Mouse (Mus musculus): ENCODE measurements around the gene Capn7. TPM values are rescaled to one million over a fixed set of nuclear protein-coding genes. Genes with fewer than 3 reads are reported as not detected.

Capn7 gene
- polyA plus RNA-seq, 1 experiment from 2014 or later, result 36.8 TPM

GRCm38 (mm10) chr14:31400896-31401295 is 64.5 kb downstream of the Capn7 start:
- WGBS, result 88% methylated on average over 11 of the region's 11 CpGs
- H3K27ac ChIP-seq (replicated peaks; ENCODE audit: low read depth, low read length), result no peak overlapping the region
- no peak overlapping the region for H3K4me2 ChIP-seq (ENCODE audit: low read depth, severe bottlenecking)
- peaks cover 3% of the 10 kb centered on the region for H3K36me3 ChIP-seq (ENCODE audit: control insufficient read depth, insufficient read depth, low read length)
- H3K4me1 ChIP-seq (ENCODE audit: control insufficient read depth, insufficient read depth, low read length), result peaks cover 5% of the 10 kb centered on the region; the same call in 1 of the 2 replicates
- H3K9me3 ChIP-seq (ENCODE audit: control insufficient read depth, low read length), result no peaks in the 10 kb centered on the region; the same call in 1 of the 2 replicates
- H3K27me3 ChIP-seq (ENCODE audit: control insufficient read depth, insufficient read depth, low read length), result no peaks in the 10 kb centered on the region
- H3K9ac ChIP-seq (ENCODE audit: low read length), result no peak overlapping the region
- ATAC-seq (ENCODE audit: insufficient number of reproducible peaks, low FRiP score, low TSS enrichment, low read depth) (no peak), DNase-seq (ENCODE audit: low spot score) (no peak)
- H3K4me3 ChIP-seq (ENCODE audit: low read depth, low read length), result no peak overlapping the region

GRCm38 (mm10) chr14:31401918-31402427 is 65.5 kb downstream of the Capn7 start:
- Histone ChIP-seq H3K27me3 (ENCODE audit: control insufficient read depth, insufficient read depth, low read length) (no peaks in the 10 kb centered on the region), H3K27ac (replicated peaks; ENCODE audit: low read depth, low read length) (no peak overlapping the region), H3K4me1 (ENCODE audit: control insufficient read depth, insufficient read depth, low read length) (peaks cover 5% of the 10 kb centered on the region; the same call in 1 of the 2 replicates)

GRCm38 (mm10) chr14:31402693-31403092 is 66.3 kb downstream of the Capn7 start:
- no peak for ATAC-seq (ENCODE audit: insufficient number of reproducible peaks, low FRiP score, low TSS enrichment, low read depth)
- H3K27me3 ChIP-seq (ENCODE audit: control insufficient read depth, insufficient read depth, low read length), result no peaks in the 10 kb centered on the region
- H3K27ac ChIP-seq (replicated peaks; ENCODE audit: low read depth, low read length), result no peak overlapping the region
- peaks cover 8% of the 10 kb centered on the region for H3K4me1 ChIP-seq (ENCODE audit: control insufficient read depth, insufficient read depth, low read length)
- no peak for DNase-seq (ENCODE audit: low spot score)
- 85% methylated on average over 5 of the region's 5 CpGs for WGBS
- H3K9ac ChIP-seq (ENCODE audit: low read length), result no peak overlapping the region
- no peaks in the 10 kb centered on the region for H3K9me3 ChIP-seq (ENCODE audit: control insufficient read depth, low read length)
- H3K4me2 ChIP-seq (ENCODE audit: low read depth, severe bottlenecking), result no peak overlapping the region
- H3K36me3 ChIP-seq (ENCODE audit: control insufficient read depth, insufficient read depth, low read length), result peaks cover 2% of the 10 kb centered on the region; the same call in 1 of the 2 replicates
- H3K4me3 ChIP-seq (ENCODE audit: low read depth, low read length), result no peak overlapping the region

More at GRCm38 (mm10) chr14:31401918-31402427, 65.5 kb downstream of the Capn7 start:
- WGBS, result 72% methylated on average over 6 of the region's 6 CpGs
- peaks cover 3% of the 10 kb centered on the region for H3K36me3 ChIP-seq (ENCODE audit: control insufficient read depth, insufficient read depth, low read length)
- DNase-seq (ENCODE audit: low spot score), result no peak
- H3K9ac ChIP-seq (ENCODE audit: low read length), result no peak overlapping the region
- H3K4me3 ChIP-seq (ENCODE audit: low read depth, low read length), result no peak overlapping the region
- no peak overlapping the region for H3K4me2 ChIP-seq (ENCODE audit: low read depth, severe bottlenecking)
- H3K9me3 ChIP-seq (ENCODE audit: control insufficient read depth, low read length), result no peaks in the 10 kb centered on the region
- ATAC-seq (ENCODE audit: insufficient number of reproducible peaks, low FRiP score, low TSS enrichment, low read depth), result no peak

- no peaks in the 10 kb centered on the region for H3K27me3 ChIP-seq (ENCODE audit: control insufficient read depth, insufficient read depth, low read length)
- H3K9ac ChIP-seq (ENCODE audit: low read length), result no peak overlapping the region
- no peak overlapping the region for H3K4me2 ChIP-seq (ENCODE audit: low read depth, severe bottlenecking)
- H3K4me1 ChIP-seq (ENCODE audit: control insufficient read depth, insufficient read depth, low read length), result peaks cover 13% of the 10 kb centered on the region
- no peak for DNase-seq (ENCODE audit: low spot score)
- no peaks in the 10 kb centered on the region for H3K9me3 ChIP-seq (ENCODE audit: control insufficient read depth, low read length)
- no peaks in the 10 kb centered on the region for H3K36me3 ChIP-seq (ENCODE audit: control insufficient read depth, insufficient read depth, low read length)
- no peak overlapping the region for H3K4me3 ChIP-seq (ENCODE audit: low read depth, low read length)
- ATAC-seq (ENCODE audit: insufficient number of reproducible peaks, low FRiP score, low TSS enrichment, low read depth), result no peak
- no peak overlapping the region for H3K27ac ChIP-seq (replicated peaks; ENCODE audit: low read depth, low read length)
- WGBS, result 78% methylated on average over 9 of the region's 9 CpGs
Measured at GRCm38 (mm10) chr14:31403556-31403955, 67.1 kb downstream of the Capn7 start.

GRCm38 (mm10) chr14:31403995-31404394 is 67.6 kb downstream of the Capn7 start:
- Histone ChIP-seq H3K36me3 (ENCODE audit: control insufficient read depth, insufficient read depth, low read length) (no peaks in the 10 kb centered on the region), H3K9ac (ENCODE audit: low read length) (no peak overlapping the region), H3K9me3 (ENCODE audit: control insufficient read depth, low read length) (no peaks in the 10 kb centered on the region), H3K27me3 (ENCODE audit: control insufficient read depth, insufficient read depth, low read length) (no peaks in the 10 kb centered on the region), H3K4me1 (ENCODE audit: control insufficient read depth, insufficient read depth, low read length) (peaks cover 13% of the 10 kb centered on the region), H3K4me2 (ENCODE audit: low read depth, severe bottlenecking) (no peak overlapping the region), H3K27ac (replicated peaks; ENCODE audit: low read depth, low read length) (no peak overlapping the region), H3K4me3 (ENCODE audit: low read depth, low read length) (no peak overlapping the region)
- WGBS, result 42% methylated on average over 8 of the region's 8 CpGs
- DNase-seq (ENCODE audit: low spot score) (no peak), ATAC-seq (ENCODE audit: insufficient number of reproducible peaks, low FRiP score, low TSS enrichment, low read depth) (no peak)

GRCm38 (mm10) chr14:31404663-31405062 is 68.2 kb downstream of the Capn7 start:
- Histone ChIP-seq H3K27ac (replicated peaks; ENCODE audit: low read depth, low read length) (no peak overlapping the region), H3K4me3 (ENCODE audit: low read depth, low read length) (no peak overlapping the region), H3K36me3 (ENCODE audit: control insufficient read depth, insufficient read depth, low read length) (no peaks in the 10 kb centered on the region), H3K4me2 (ENCODE audit: low read depth, severe bottlenecking) (no peak overlapping the region), H3K9me3 (ENCODE audit: control insufficient read depth, low read length) (no peaks in the 10 kb centered on the region), H3K4me1 (ENCODE audit: control insufficient read depth, insufficient read depth, low read length) (peaks cover 13% of the 10 kb centered on the region), H3K27me3 (ENCODE audit: control insufficient read depth, insufficient read depth, low read length) (no peaks in the 10 kb centered on the region), H3K9ac (ENCODE audit: low read length) (no peak overlapping the region)
- 94% methylated on average over 4 of the region's 4 CpGs for WGBS
- DNase-seq (ENCODE audit: low spot score), result no peak
- no peak for ATAC-seq (ENCODE audit: insufficient number of reproducible peaks, low FRiP score, low TSS enrichment, low read depth)

- 88% methylated on average over 6 of the region's 6 CpGs for WGBS
- no peaks in the 10 kb centered on the region for H3K9me3 ChIP-seq (ENCODE audit: control insufficient read depth, low read length)
- no peak for DNase-seq (ENCODE audit: low spot score)
- no peaks in the 10 kb centered on the region for H3K36me3 ChIP-seq (ENCODE audit: control insufficient read depth, insufficient read depth, low read length)
- H3K4me1 ChIP-seq (ENCODE audit: control insufficient read depth, insufficient read depth, low read length), result peaks cover 10% of the 10 kb centered on the region
- no peak overlapping the region for H3K9ac ChIP-seq (ENCODE audit: low read length)
- no peak for ATAC-seq (ENCODE audit: insufficient number of reproducible peaks, low FRiP score, low TSS enrichment, low read depth)
- no peak overlapping the region for H3K4me3 ChIP-seq (ENCODE audit: low read depth, low read length)
- H3K27ac ChIP-seq (replicated peaks; ENCODE audit: low read depth, low read length), result no peak overlapping the region
- no peaks in the 10 kb centered on the region for H3K27me3 ChIP-seq (ENCODE audit: control insufficient read depth, insufficient read depth, low read length)
- H3K4me2 ChIP-seq (ENCODE audit: low read depth, severe bottlenecking), result no peak overlapping the region
Measured at GRCm38 (mm10) chr14:31405652-31406051, 69.2 kb downstream of the Capn7 start.

GRCm38 (mm10) chr14:31406154-31406810 is 69.8 kb downstream of the Capn7 start:
- Histone ChIP-seq H3K27me3 (ENCODE audit: control insufficient read depth, insufficient read depth, low read length) (no peaks in the 10 kb centered on the region), H3K4me2 (ENCODE audit: low read depth, severe bottlenecking) (no peak overlapping the region), H3K4me3 (ENCODE audit: low read depth, low read length) (no peak overlapping the region), H3K36me3 (ENCODE audit: control insufficient read depth, insufficient read depth, low read length) (no peaks in the 10 kb centered on the region), H3K9ac (ENCODE audit: low read length) (no peak overlapping the region), H3K4me1 (ENCODE audit: control insufficient read depth, insufficient read depth, low read length) (peaks cover 10% of the 10 kb centered on the region), H3K27ac (replicated peaks; ENCODE audit: low read depth, low read length) (no peak overlapping the region), H3K9me3 (ENCODE audit: control insufficient read depth, low read length) (no peaks in the 10 kb centered on the region)
- no peak for DNase-seq (ENCODE audit: low spot score)
- 88% methylated on average over 12 of the region's 12 CpGs for WGBS
- ATAC-seq (ENCODE audit: insufficient number of reproducible peaks, low FRiP score, low TSS enrichment, low read depth), result no peak
